Mouse (Mus musculus) right cerebral cortex, adult 2 months (tissue): ENCODE measurements around the gene Plcb3.
"Not testable (repeated sequence)": the region's sequence is repeated elsewhere in the genome, so short reads cannot be mapped to it uniquely, and the experiment has no call there.

Source experiments
- DNase-seq, 2 experiments: peaks; one replicate each; pipeline ENCODE4 v3.0.0; 2021 to 2022; ENCODE audit warnings: low spot score in 2 of 2

The Plcb3 gene

GRCm38 (mm10) chr19:6920741-6921636 is 55.3 kb downstream of the Plcb3 start:
- peak in 1 of 2 experiments; percentile 37 for DNase-seq

GRCm38 (mm10) chr19:6919876-6920740 is 56.2 kb downstream of the Plcb3 start:
- DNase-seq: peak in 1 of 2 experiments; percentile 36

- peak in 1 of 2 experiments; percentile 2 for DNase-seq
Measured at GRCm38 (mm10) chr19:6919431-6919830, 56.8 kb downstream of the Plcb3 start.

- no peak for DNase-seq
Measured at GRCm38 (mm10) chr19:6918321-6918720, 57.9 kb downstream of the Plcb3 start.

- no peak for DNase-seq
Measured at GRCm38 (mm10) chr19:6916496-6916895, 59.8 kb downstream of the Plcb3 start.

- no peak for DNase-seq
Measured at GRCm38 (mm10) chr19:6915276-6915675, 61.0 kb downstream of the Plcb3 start.

- DNase-seq: no peak
Measured at GRCm38 (mm10) chr19:6914540-6914939, 61.7 kb downstream of the Plcb3 start.

GRCm38 (mm10) chr19:6913991-6914390 is 62.3 kb downstream of the Plcb3 start:
- DNase-seq: no peak

GRCm38 (mm10) chr19:6913036-6913435 is 63.2 kb downstream of the Plcb3 start:
- no peak for DNase-seq

GRCm38 (mm10) chr19:6912205-6912970 is 63.9 kb downstream of the Plcb3 start:
- peak in 1 of 2 experiments; percentile 2 for DNase-seq

GRCm38 (mm10) chr19:6911101-6912074 is 64.9 kb downstream of the Plcb3 start:
- peak in 1 of 2 experiments; percentile 7 for DNase-seq

GRCm38 (mm10) chr19:6910306-6910705 is 66.0 kb downstream of the Plcb3 start:
- DNase-seq: not testable (repeated sequence)

GRCm38 (mm10) chr19:6909507-6910289 is 66.6 kb downstream of the Plcb3 start, which contains the start of the genes Trmt112 and Prdx5:
Gene Trmt112 (plus strand): TSS chr19:6909698.
Gene Prdx5 (minus strand): TSS chr19:6910106.
- DNase-seq: peak; percentile 92

- DNase-seq: no peak
Measured at GRCm38 (mm10) chr19:6909021-6909420, 67.2 kb downstream of the Plcb3 start.

- DNase-seq: peak in 1 of 2 experiments; percentile 5
Measured at GRCm38 (mm10) chr19:6907811-6908540, 68.3 kb downstream of the Plcb3 start.

GRCm38 (mm10) chr19:6907094-6907493 is 69.2 kb downstream of the Plcb3 start:
- peak in 1 of 2 experiments; percentile 2 for DNase-seq

GRCm38 (mm10) chr19:6906199-6906598 is 70.1 kb downstream of the Plcb3 start:
- no peak for DNase-seq

GRCm38 (mm10) chr19:6905498-6906159 is 70.6 kb downstream of the Plcb3 start:
- no peak for DNase-seq
